Mouse (Mus musculus) G1E-ER4 (cell line): ENCODE results near the gene Tdrd9. TPM values are rescaled to one million over a fixed set of nuclear protein-coding genes. Genes with fewer than 3 reads are reported as not detected.

Source experiments
- GATA1 ChIP-seq: IDR thresholded peaks from one replicate; pipeline ENCODE4 v1.8.0; 2012; ENCODE audit warnings: low read length, inconsistent platforms
- polyA plus RNA-seq: library from polyadenylated mRNA; stranded (reverse); fragments of >175 nt; gene quantifications from 2 replicates; pipeline ENCODE4 v1.2.3, GENCODE M21; 2012

Tdrd9 gene
- polyA plus RNA-seq, 1 experiment, result not detected

- no peak for TF ChIP-seq GATA1
These were observed 28.4 kb downstream of the Tdrd9 start for GRCm38 (mm10) chr12:111999735-112000134.

GRCm38 (mm10) chr12:112001223-112001622, 29.9 kb downstream of the Tdrd9 start:
- no peak for TF ChIP-seq GATA1

GRCm38 (mm10) chr12:112012511-112013270, 41.3 kb downstream of the Tdrd9 start:
- TF ChIP-seq GATA1, result no peak

GRCm38 (mm10) chr12:112013271-112013801, 42.0 kb downstream of the Tdrd9 start:
- no peak for TF ChIP-seq GATA1

GRCm38 (mm10) chr12:112016346-112016745, 45.0 kb downstream of the Tdrd9 start:
- no peak for TF ChIP-seq GATA1

DNA sequence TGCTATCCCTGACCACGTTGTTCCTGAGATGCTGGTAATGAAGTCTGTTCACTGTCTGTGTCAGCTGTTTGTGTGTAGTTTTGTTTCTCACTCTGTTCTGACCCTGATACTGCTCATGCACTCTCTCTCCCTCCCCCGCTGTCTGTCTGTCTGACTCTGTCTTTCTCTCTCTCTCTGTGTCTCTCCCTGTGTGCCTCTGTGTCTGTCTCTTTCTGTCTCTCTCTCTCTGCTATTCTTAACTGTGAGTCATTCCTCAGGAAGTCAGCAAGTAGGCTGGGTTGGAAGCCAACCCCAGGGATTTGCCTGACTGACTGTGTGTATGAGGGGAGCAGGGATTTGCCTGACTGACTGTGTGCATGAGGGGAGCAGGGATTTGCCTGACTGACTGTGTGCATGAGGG, 51.9 kb downstream of the Tdrd9 start:
- TF ChIP-seq GATA1, result no peak

GRCm38 (mm10) chr12:112024581-112025310, 53.4 kb downstream of the Tdrd9 start:
- TF ChIP-seq GATA1, result no peak

- TF ChIP-seq GATA1, result no peak
These were observed 54.1 kb downstream of the Tdrd9 start for GRCm38 (mm10) chr12:112025457-112025856.

DNA sequence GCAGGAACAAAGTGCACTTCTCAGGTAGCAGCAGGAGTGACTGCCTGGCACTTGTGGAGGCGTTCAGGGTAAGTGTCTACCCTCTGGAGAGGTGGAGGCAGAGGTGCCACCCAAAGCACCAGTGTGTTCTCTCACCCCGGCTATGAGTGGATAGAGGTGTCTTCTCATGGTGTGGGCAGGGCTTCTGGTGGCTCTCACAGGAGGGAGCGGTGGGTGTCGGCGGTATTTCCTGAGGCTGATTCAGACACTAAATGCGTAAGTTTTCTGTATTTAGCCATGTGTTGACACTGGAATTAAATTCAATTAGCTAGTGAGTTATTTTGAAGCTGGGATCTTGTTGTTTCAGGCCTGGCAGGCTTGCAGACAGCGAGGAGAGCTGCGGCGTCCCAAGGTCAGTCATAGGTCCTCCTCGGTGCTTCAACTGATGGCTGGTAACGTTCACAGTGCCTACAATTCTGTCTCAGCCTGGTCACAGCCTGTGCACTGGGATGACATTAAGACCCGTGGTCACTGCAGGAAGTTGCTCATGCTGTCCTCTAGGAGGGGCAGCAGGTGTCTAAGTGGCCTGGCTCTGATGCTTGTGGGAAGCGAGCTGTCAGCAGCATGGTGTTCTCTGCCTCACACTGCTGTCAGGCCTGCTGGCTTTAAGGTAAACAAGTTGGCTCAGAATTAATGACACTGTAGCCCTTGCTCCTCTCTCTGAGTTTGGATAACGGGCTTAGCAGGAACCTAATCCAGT, 54.7 kb downstream of the Tdrd9 start:
- no peak for TF ChIP-seq GATA1

- no peak for TF ChIP-seq GATA1
These were observed 56.0 kb downstream of the Tdrd9 start for GRCm38 (mm10) chr12:112027408-112027807.

GRCm38 (mm10) chr12:112033409-112033975, 62.1 kb downstream of the Tdrd9 start:
- TF ChIP-seq GATA1, result no peak

GRCm38 (mm10) chr12:112038441-112038840, 67.1 kb downstream of the Tdrd9 start:
- no peak for TF ChIP-seq GATA1

- no peak for TF ChIP-seq GATA1
These were observed 67.8 kb downstream of the Tdrd9 start for GRCm38 (mm10) chr12:112039169-112039568.

- no peak for TF ChIP-seq GATA1
These were observed 71.3 kb downstream of the Tdrd9 start for GRCm38 (mm10) chr12:112042681-112043080.

DNA sequence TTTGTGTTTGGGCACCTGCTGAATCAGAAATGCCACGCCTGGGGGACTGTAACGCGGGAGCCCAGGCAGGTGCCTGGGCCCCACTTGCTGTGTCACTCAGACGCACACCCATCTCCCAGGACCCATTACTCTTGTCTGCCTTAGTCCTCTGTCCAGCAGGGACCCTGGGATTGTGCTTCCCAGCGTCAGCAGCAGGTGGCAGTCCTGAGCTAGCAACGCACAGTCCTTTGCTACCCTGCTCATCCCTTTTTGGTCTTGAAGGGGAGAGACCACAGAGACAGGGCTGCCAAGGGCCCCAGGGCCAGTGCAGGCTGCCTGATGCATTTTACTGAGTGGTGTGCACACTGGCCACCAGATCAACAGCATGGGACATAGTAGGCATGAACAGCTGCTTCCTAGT, 106.3 kb downstream of the Tdrd9 start:
- no peak for TF ChIP-seq GATA1
